Mouse (Mus musculus) MEL (cell line): ENCODE results near the gene Hoxd11. TPM values are rescaled to one million over a fixed set of nuclear protein-coding genes. Genes with fewer than 3 reads are reported as not detected.

Source experiments
- DNase-seq: peaks from one replicate; pipeline ENCODE4 v3.0.0; 2011; ENCODE audit warnings: low read depth, low spot score
- H3K27ac ChIP-seq: 2 replicates; pipeline ENCODE4 v1.5.1; 2012; ENCODE audit warnings: low read depth, mild to moderate bottlenecking, control low read depth, low read length, moderate library complexity; ENCODE audit not compliant: control insufficient read depth
- H3K27me3 ChIP-seq, 2 experiments: fragments of 150-350 bp in 1 of 2; sonication (generic) in 1 of 2; 2 replicates each; pipeline ENCODE4 v1.6.1; 2012; ENCODE audit warnings: low read length in 2 of 2, mild to moderate bottlenecking in 2 of 2, improper control_type of control experiment in 1 of 2, moderate library complexity in 1 of 2; ENCODE audit not compliant: insufficient read depth in 2 of 2, control insufficient read depth in 1 of 2
- H3K36me3 ChIP-seq, 2 experiments: 2 replicates each; pipeline ENCODE4 v1.6.1; 2012 to 2014; ENCODE audit warnings: low read length in 2 of 2, improper control_type of control experiment in 1 of 2, inconsistent platforms in 1 of 2, mild to moderate bottlenecking in 1 of 2; ENCODE audit not compliant: insufficient read depth in 2 of 2, control insufficient read depth in 1 of 2
- H3K4me1 ChIP-seq, 2 experiments: fragments of 150-350 bp in 1 of 2; sonication (generic) in 1 of 2; 2 replicates each; pipeline ENCODE4 v1.6.1; 2012; ENCODE audit warnings: low read length in 2 of 2, improper control_type of control experiment in 1 of 2, mild to moderate bottlenecking in 1 of 2; ENCODE audit not compliant: insufficient read depth in 2 of 2, control insufficient read depth in 1 of 2
- H3K4me3 ChIP-seq, 2 experiments: fragments of 150-350 bp in 1 of 2; sonication (generic) in 1 of 2; 2 replicates each; pipeline ENCODE4 v1.5.1; 2012; ENCODE audit warnings: low read depth in 2 of 2, low read length in 2 of 2, mild to moderate bottlenecking in 2 of 2, moderate library complexity in 2 of 2, control low read depth in 1 of 2, improper control_type of control experiment in 1 of 2; ENCODE audit not compliant: control insufficient read depth in 1 of 2, insufficient read depth in 1 of 2
- H3K79me2 ChIP-seq: 2 replicates; pipeline ENCODE4 v1.6.1; 2012; ENCODE audit warnings: mild to moderate bottlenecking, low read length, moderate library complexity; ENCODE audit not compliant: control insufficient read depth, poor library complexity, insufficient read depth
- H3K9ac ChIP-seq: 2 replicates; pipeline ENCODE4 v1.6.1; 2012; ENCODE audit warnings: low read depth, mild to moderate bottlenecking, control low read depth, low read length, moderate library complexity; ENCODE audit not compliant: control insufficient read depth, poor library complexity, severe bottlenecking
- H3K9me3 ChIP-seq: fragments of 150-350 bp; sonication (generic); replicated peaks from 2 replicates; pipeline ENCODE4 v1.6.1; 2012; ENCODE audit warnings: mild to moderate bottlenecking, low read length, improper control_type of control experiment, moderate library complexity; ENCODE audit not compliant: insufficient read depth
- BHLHE40 ChIP-seq: IDR thresholded peaks from 2 replicates; pipeline ENCODE4 v1.6.1; 2012; ENCODE audit warnings: low read depth, mild to moderate bottlenecking, inconsistent platforms, low read length, improper control_type of control experiment, borderline replicate concordance
- CHD1 ChIP-seq: IDR thresholded peaks from 2 replicates; pipeline ENCODE4 v1.6.1; 2012; ENCODE audit warnings: low read depth, mild to moderate bottlenecking, inconsistent platforms, low read length, improper control_type of control experiment
- CHD2 ChIP-seq: IDR thresholded peaks from 2 replicates; pipeline ENCODE4 v1.6.1; 2011; ENCODE audit warnings: low read length, improper control_type of control experiment
- E2F4 ChIP-seq: IDR thresholded peaks from 2 replicates; pipeline ENCODE4 v1.6.1; 2011; ENCODE audit warnings: low read depth, low read length, improper control_type of control experiment, borderline replicate concordance
- ETS1 ChIP-seq: IDR thresholded peaks from 2 replicates; pipeline ENCODE4 v1.6.1; 2012; ENCODE audit warnings: low read depth, mild to moderate bottlenecking, inconsistent platforms, low read length, improper control_type of control experiment, moderate library complexity
- GABPA ChIP-seq: IDR thresholded peaks from 2 replicates; pipeline ENCODE4 v1.6.1; 2012; ENCODE audit warnings: low read depth, mild to moderate bottlenecking, inconsistent platforms, low read length, improper control_type of control experiment, moderate library complexity
- JUND ChIP-seq: IDR thresholded peaks from 2 replicates; pipeline ENCODE4 v1.6.1; 2011; ENCODE audit warnings: low read depth, mild to moderate bottlenecking, improper control_type of control experiment, low read length
- KAT2A ChIP-seq: conservative IDR thresholded peaks from 2 replicates; pipeline ENCODE4 v1.6.1; 2012; ENCODE audit warnings: low read depth, low read length, improper control_type of control experiment, inconsistent platforms
- MAX ChIP-seq: IDR thresholded peaks from 2 replicates; pipeline ENCODE4 v1.6.1; 2011; ENCODE audit warnings: low read length, improper control_type of control experiment
- MEF2A ChIP-seq: IDR thresholded peaks from 2 replicates; pipeline ENCODE4 v1.6.1; 2014; ENCODE audit warnings: low read depth, mild to moderate bottlenecking, inconsistent platforms, low read length, improper control_type of control experiment; ENCODE audit not compliant: poor library complexity, insufficient replicate concordance, severe bottlenecking; ENCODE audit errors: extremely low read depth
- MXI1 ChIP-seq: IDR thresholded peaks from 2 replicates; pipeline ENCODE4 v1.6.1; 2011; ENCODE audit warnings: mild to moderate bottlenecking, low read depth, low read length, improper control_type of control experiment
- MYB ChIP-seq: IDR thresholded peaks from 2 replicates; pipeline ENCODE4 v1.6.1; 2011; ENCODE audit warnings: mild to moderate bottlenecking, low read depth, low read length, improper control_type of control experiment
- NRF1 ChIP-seq: IDR thresholded peaks from 2 replicates; pipeline ENCODE4 v1.6.1; 2014; ENCODE audit warnings: low read depth, mild to moderate bottlenecking, inconsistent platforms, low read length, improper control_type of control experiment, moderate library complexity; ENCODE audit not compliant: poor library complexity, insufficient read depth, severe bottlenecking
- POLR2A ChIP-seq, 2 experiments: IDR thresholded peaks; 2 replicates each; pipeline ENCODE4 v1.6.1; 2011 to 2012; ENCODE audit warnings: low read length in 2 of 2, mild to moderate bottlenecking in 2 of 2, control low read depth in 1 of 2, improper control_type of control experiment in 1 of 2, low read depth in 1 of 2, moderate library complexity in 1 of 2; ENCODE audit not compliant: control insufficient read depth in 1 of 2, insufficient read depth in 1 of 2, poor library complexity in 1 of 2
- POLR2AphosphoS2 ChIP-seq: IDR thresholded peaks from 2 replicates; pipeline ENCODE4 v1.6.1; 2011; ENCODE audit warnings: low read length, improper control_type of control experiment
- POLR2AphosphoS5 ChIP-seq: IDR thresholded peaks from 2 replicates; pipeline ENCODE4 v1.6.1; 2012; ENCODE audit warnings: low read depth, borderline replicate concordance, mild to moderate bottlenecking, inconsistent platforms, low read length, moderate library complexity, mixed read lengths
- RCOR1 ChIP-seq: IDR thresholded peaks from 2 replicates; pipeline ENCODE4 v1.6.1; 2012; ENCODE audit warnings: low read depth, mild to moderate bottlenecking, inconsistent platforms, low read length, improper control_type of control experiment
- SMC3 ChIP-seq: IDR thresholded peaks from 2 replicates; pipeline ENCODE4 v1.6.1; 2011; ENCODE audit warnings: low read depth, low read length, improper control_type of control experiment
- TAL1 ChIP-seq: IDR thresholded peaks from 2 replicates; pipeline ENCODE4 v1.6.1; 2012; ENCODE audit warnings: mild to moderate bottlenecking, inconsistent platforms, low read length, moderate library complexity, mixed read lengths
- TCF12 ChIP-seq: IDR thresholded peaks from 2 replicates; pipeline ENCODE4 v1.6.1; 2014; ENCODE audit warnings: low read depth, mild to moderate bottlenecking, inconsistent platforms, low read length, improper control_type of control experiment, moderate library complexity
- UBTF ChIP-seq: IDR thresholded peaks from 2 replicates; pipeline ENCODE4 v1.6.1; 2012; ENCODE audit warnings: low read depth, mild to moderate bottlenecking, inconsistent platforms, low read length, improper control_type of control experiment, moderate library complexity, borderline replicate concordance; ENCODE audit not compliant: insufficient read depth
- USF1 ChIP-seq: IDR thresholded peaks from 2 replicates; pipeline ENCODE4 v1.6.1; 2014; ENCODE audit warnings: low read depth, mild to moderate bottlenecking, inconsistent platforms, low read length, improper control_type of control experiment, moderate library complexity
- USF2 ChIP-seq, 2 experiments: IDR thresholded peaks; 2 replicates each; pipeline ENCODE4 v1.6.1; 2011 to 2012; ENCODE audit warnings: improper control_type of control experiment in 2 of 2, low read length in 2 of 2, borderline replicate concordance in 1 of 2, inconsistent platforms in 1 of 2, low read depth in 1 of 2, mild to moderate bottlenecking in 1 of 2; ENCODE audit not compliant: insufficient read depth in 1 of 2
- ZC3H11A ChIP-seq: IDR thresholded peaks from 2 replicates; pipeline ENCODE4 v1.6.1; 2012; ENCODE audit warnings: low read depth, mild to moderate bottlenecking, inconsistent platforms, low read length, improper control_type of control experiment
- ZKSCAN1 ChIP-seq: IDR thresholded peaks from 2 replicates; pipeline ENCODE4 v1.6.1; 2012; ENCODE audit warnings: low read depth, mild to moderate bottlenecking, inconsistent platforms, low read length, improper control_type of control experiment, moderate library complexity
- ZMIZ1 ChIP-seq: IDR thresholded peaks from 2 replicates; pipeline ENCODE4 v1.6.1; 2012; ENCODE audit warnings: low read depth, mild to moderate bottlenecking, inconsistent platforms, low read length, improper control_type of control experiment, moderate library complexity
- ZNF384 ChIP-seq: IDR thresholded peaks from 2 replicates; pipeline ENCODE4 v1.6.1; 2012; ENCODE audit warnings: low read depth, mild to moderate bottlenecking, inconsistent platforms, low read length, improper control_type of control experiment
- polyA plus RNA-seq, 2 experiments: library from polyadenylated mRNA; stranded (reverse) in 1 of 2; unstranded in 1 of 2; fragments of >175 nt in 1 of 2; fragments of >200 nt in 1 of 2; gene quantifications; 2 replicates each; pipeline versions ENCODE4 v1.2.1 to v1.2.4; 2012; ENCODE audit warnings: low replicate concordance in 2 of 2, low read depth in 1 of 2; ENCODE audit not compliant: insufficient read length in 2 of 2, insufficient read depth in 1 of 2, missing spikeins in 1 of 2
- total RNA-seq: library from RNA; depleted of rRNA; stranded (reverse); fragments of 300-350 nt; gene quantifications from 2 replicates; pipeline ENCODE4 v1.2.3, GENCODE M21; 2012

Hoxd11 gene
- total and polyA plus RNA-seq, 3 experiments, result not detected

DNA sequence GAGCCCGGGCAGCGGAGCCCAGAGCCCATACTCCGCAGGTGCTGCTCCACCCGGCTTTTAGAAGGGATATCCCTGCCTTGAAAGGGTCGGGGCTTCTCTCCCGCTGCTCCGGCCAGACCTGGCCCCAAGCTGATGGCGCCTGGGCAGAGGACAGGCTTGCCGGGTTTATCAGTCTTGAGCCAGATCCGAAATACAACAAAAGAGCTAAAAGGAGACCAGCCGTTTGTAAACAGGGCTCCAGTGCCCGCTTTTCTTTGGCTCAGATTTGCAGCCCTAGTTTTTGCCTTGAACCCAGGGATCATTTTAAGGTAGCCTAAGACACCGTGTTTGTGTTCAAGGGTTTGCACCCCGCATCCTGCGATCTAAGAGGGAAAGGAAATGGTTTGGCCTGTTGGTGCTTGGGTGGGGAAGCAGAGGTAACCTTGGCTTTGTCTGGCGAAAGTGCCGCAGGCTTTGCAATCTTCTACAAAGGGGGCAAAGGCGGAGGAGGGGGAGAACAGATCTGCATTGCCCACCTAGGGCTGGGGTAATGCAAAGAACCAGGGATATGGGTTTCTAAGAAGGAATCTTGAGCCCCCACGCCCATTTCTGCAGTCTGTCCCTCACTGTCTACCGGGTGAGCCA is 13.6 kb downstream of the Hoxd11 start:
- Histone ChIP-seq H3K4me1 (no peaks in the 10 kb centered on the region), H3K9ac (no peak overlapping the region)
- TF ChIP-seq SMC3 (no peak), MEF2A (no peak), ZC3H11A (no peak), KAT2A (no peak), MXI1 (no peak), CHD1 (no peak), ZNF384 (no peak), CHD2 (no peak), POLR2AphosphoS2 (no peak), TAL1 (no peak), USF2 (IDR thresholded peaks at IDR 0.05; ENCODE audit: borderline replicate concordance in 1 of 2, insufficient read depth in 1 of 2, low read depth in 1 of 2, low read length in 2 of 2) (no peak), MAX (no peak), POLR2A (IDR thresholded peaks at IDR 0.05; ENCODE audit: control insufficient read depth in 1 of 2, insufficient read depth in 1 of 2, low read depth in 1 of 2, low read length in 2 of 2, poor library complexity in 1 of 2) (no peak)
- TF ChIP-seq, all 39 proteins: peak for 0
- no peaks in the 10 kb centered on the region for H3K9me3 ChIP-seq
- no peak overlapping the region for H3K4me3 ChIP-seq
- DNase-seq, result no peak
- no peaks in the 10 kb centered on the region for H3K79me2 ChIP-seq
- H3K27ac ChIP-seq, result no peak overlapping the region
- no peaks in the 10 kb centered on the region; a peak in 2 of 4 replicates for H3K27me3 ChIP-seq
- H3K36me3 ChIP-seq, result no peaks in the 10 kb centered on the region

GRCm38 (mm10) chr2:74693432-74693827 is 14.1 kb downstream of the Hoxd11 start:
- Histone ChIP-seq H3K9ac (no peak overlapping the region), H3K36me3 (no peaks in the 10 kb centered on the region), H3K9me3 (no peaks in the 10 kb centered on the region), H3K79me2 (no peaks in the 10 kb centered on the region), H3K27me3 (no peaks in the 10 kb centered on the region; a peak in 2 of 4 replicates), H3K4me3 (no peak overlapping the region), H3K4me1 (no peaks in the 10 kb centered on the region), H3K27ac (no peak overlapping the region)
- TF ChIP-seq MYB, result no peak
- TF ChIP-seq ZNF384, result no peak
- TF ChIP-seq TCF12, result no peak
- TF ChIP-seq NRF1, result no peak
- no peak for TF ChIP-seq UBTF
- no peak for TF ChIP-seq JUND
- no peak for TF ChIP-seq POLR2AphosphoS5
- TF ChIP-seq ZKSCAN1, result no peak
- TF ChIP-seq MAX, result no peak
- TF ChIP-seq E2F4, result no peak
- TF ChIP-seq POLR2AphosphoS2, result no peak
- TF ChIP-seq ZMIZ1, result no peak
- no peak for TF ChIP-seq ETS1
- TF ChIP-seq RCOR1, result no peak
- no peak for TF ChIP-seq GABPA
- TF ChIP-seq ZC3H11A, result no peak
- no peak for TF ChIP-seq BHLHE40
- TF ChIP-seq TAL1, result no peak
- no peak for TF ChIP-seq USF1
- DNase-seq, result no peak
